ENCODE assay signal across 8 mouse cellular contexts in the genomic region with DNA sequence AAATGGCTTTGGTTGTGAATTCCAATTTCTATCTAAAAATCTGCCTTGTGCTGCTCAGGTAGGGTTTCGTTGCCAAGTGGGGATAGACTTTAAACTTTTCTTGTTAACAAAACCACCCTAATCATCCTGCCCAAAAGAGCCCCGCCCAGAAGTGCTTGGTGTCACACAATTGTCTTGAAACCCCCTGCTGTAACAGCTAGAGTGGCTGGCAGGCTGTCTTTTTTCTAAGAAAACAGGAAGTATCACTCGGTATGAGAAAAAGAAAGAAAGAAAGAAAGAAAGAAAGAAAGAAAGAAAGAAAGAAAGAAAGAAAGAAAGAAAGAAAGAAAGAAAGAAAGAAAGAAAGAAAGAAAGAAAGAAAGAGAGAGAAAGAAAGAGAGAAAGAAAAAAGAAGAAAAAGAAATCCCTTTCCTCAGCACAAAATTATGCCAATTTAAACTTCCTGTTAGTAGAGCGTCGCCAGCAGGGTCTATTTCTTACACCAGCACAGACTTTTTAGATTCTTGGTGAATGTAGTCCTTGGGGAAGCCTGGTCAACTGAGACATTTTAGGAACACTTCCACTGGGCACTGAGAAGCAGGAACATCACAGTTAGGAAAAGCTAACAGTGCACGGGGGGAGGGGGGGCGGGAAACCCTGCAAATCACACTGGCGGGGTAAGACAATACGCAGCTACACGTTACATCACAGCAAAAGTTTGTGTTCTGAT.
DNase-seq lines count a peak whose midpoint lies in the region; ATAC-seq and TF ChIP-seq lines count a peak whose summit lies in the region.

No protein-coding gene starts in this region.

- no peaks in the 10 kb centered on the region for H3K27me3 ChIP-seq in heart, embryonic 16.5 days (ENCODE audit: control insufficient read depth, insufficient read depth, low read length)
- H3K27me3 ChIP-seq in intestine, postnatal 0 days (replicated peaks; ENCODE audit: control insufficient read depth, insufficient read depth, low read length): no peaks in the 10 kb centered on the region
- H3K27me3 ChIP-seq in midbrain, postnatal 0 days (ENCODE audit: insufficient read depth, low read length): no peaks in the 10 kb centered on the region; the same call in 1 of the 2 replicates

- no peak for DNase-seq in heart, adult 11 months
- peak; percentile 39 for DNase-seq in embryo, embryonic 11 days
- DNase-seq in midbrain, postnatal 0 days (ENCODE audit: low spot score): no peak
- DNase-seq in layer of hippocampus, postnatal 10 days (ENCODE audit: low spot score in 2 of 2): no peak
- no peak for DNase-seq in gastrocnemius, postnatal 4 days (ENCODE audit: low spot score in 2 of 2)
- no peak for DNase-seq in kidney, postnatal 10 days

- no peaks in the 10 kb centered on the region for H3K9me3 ChIP-seq in heart, embryonic 16.5 days (replicated peaks; ENCODE audit: control insufficient read depth, low read length)
- no peaks in the 10 kb centered on the region for H3K9me3 ChIP-seq in intestine, postnatal 0 days (ENCODE audit: control insufficient read depth)
- H3K9me3 ChIP-seq in midbrain, postnatal 0 days (ENCODE audit: low read length): no peaks in the 10 kb centered on the region

- H3K4me2 ChIP-seq in heart, embryonic 16.5 days (ENCODE audit: low read depth, low read length): peak overlapping the region; percentile 76
- H3K4me2 ChIP-seq in intestine, postnatal 0 days (replicated peaks; ENCODE audit: low read depth): peak overlapping the region; percentile 83
- peak overlapping the region; percentile 71 for H3K4me2 ChIP-seq in midbrain, postnatal 0 days (ENCODE audit: low read depth, low read length, poor library complexity, severe bottlenecking)

- peak overlapping the region; percentile 43 for H3K27ac ChIP-seq in heart, embryonic 16.5 days (ENCODE audit: low read length)
- peak overlapping the region; percentile 54 for H3K27ac ChIP-seq in intestine, postnatal 0 days (ENCODE audit: low read depth, low read length)
- no peak overlapping the region for H3K27ac ChIP-seq in midbrain, postnatal 0 days (ENCODE audit: low read depth, low read length)

- TF ChIP-seq CTCF in intestine, postnatal 0 days (IDR thresholded peaks at IDR 0.05; ENCODE audit: low read depth): no peak
- no peak for TF ChIP-seq CTCF in midbrain, postnatal 0 days (IDR thresholded peaks at IDR 0.05)

- peaks cover 19% of the 10 kb centered on the region for H3K4me1 ChIP-seq in heart, embryonic 16.5 days (ENCODE audit: control insufficient read depth, insufficient read depth, low read length)
- H3K4me1 ChIP-seq in intestine, postnatal 0 days (replicated peaks; ENCODE audit: control insufficient read depth, insufficient read depth, low read length): peaks cover 5% of the 10 kb centered on the region; the same call in 1 of the 2 replicates
- H3K4me1 ChIP-seq in midbrain, postnatal 0 days (ENCODE audit: insufficient read depth, low read length): peaks cover 7% of the 10 kb centered on the region; the same call in 1 of the 2 replicates

- WGBS in heart, embryonic 16.5 days: 9% methylated on average over 10 of the region's 10 CpGs
- 8% methylated on average over 10 of the region's 10 CpGs for WGBS in intestine, postnatal 0 days
- WGBS in midbrain, postnatal 0 days: 10% methylated on average over 10 of the region's 10 CpGs

- ATAC-seq in heart, embryonic 16.5 days (replicated peaks; ENCODE audit: extremely low read depth, insufficient read depth, low FRiP score): no peak
- no peak for ATAC-seq in intestine, postnatal 0 days
- no peak for ATAC-seq in midbrain, postnatal 0 days (ENCODE audit: low FRiP score)

- H3K4me3 ChIP-seq in heart, embryonic 16.5 days (ENCODE audit: low read length): peak overlapping the region; percentile 57
- peak overlapping the region; percentile 43 for H3K4me3 ChIP-seq in intestine, postnatal 0 days (ENCODE audit: low read depth, low read length)
- H3K4me3 ChIP-seq in midbrain, postnatal 0 days (ENCODE audit: low read depth, low read length): peak overlapping the region; percentile 35

- H3K36me3 ChIP-seq in heart, embryonic 16.5 days (ENCODE audit: control insufficient read depth, insufficient read depth): no peaks in the 10 kb centered on the region
- H3K36me3 ChIP-seq in intestine, postnatal 0 days (ENCODE audit: control insufficient read depth, insufficient read depth): no peaks in the 10 kb centered on the region
- H3K36me3 ChIP-seq in midbrain, postnatal 0 days (ENCODE audit: insufficient read depth, low read length): no peaks in the 10 kb centered on the region

- peak overlapping the region; percentile 10 for H3K9ac ChIP-seq in heart, embryonic 16.5 days (ENCODE audit: low read length)
- H3K9ac ChIP-seq in intestine, postnatal 0 days (ENCODE audit: low read depth, low read length): peak overlapping the region; percentile 59
- H3K9ac ChIP-seq in midbrain, postnatal 0 days (replicated peaks; ENCODE audit: low read length, poor library complexity, severe bottlenecking): peak overlapping the region; percentile 39; the same call in 1 of the 2 replicates
